Mouse (Mus musculus): ENCODE data around the gene Zdbf2.

GRCm38 (mm10) chr1:63252351-63253209 lies 20.5 kb upstream of the Zdbf2 start:
- TF ChIP-seq EP300 (IDR thresholded peaks at IDR 0.05; ENCODE audit: low read depth): no peak
- TF ChIP-seq CTCF (IDR thresholded peaks at IDR 0.05; ENCODE audit: low read depth): peak; percentile 38
